Mouse (Mus musculus) c-Kit-positive CD71-positive TER-119-negative erythroid progenitor cells, embryonic 14.5 days (primary cell): ENCODE results near the gene Pde3a.

Experiments
- DNase-seq: peaks from one replicate; pipeline ENCODE4 v3.0.0-alpha.2; 2013; ENCODE audit warnings: low read depth

Pde3a gene

DNA sequence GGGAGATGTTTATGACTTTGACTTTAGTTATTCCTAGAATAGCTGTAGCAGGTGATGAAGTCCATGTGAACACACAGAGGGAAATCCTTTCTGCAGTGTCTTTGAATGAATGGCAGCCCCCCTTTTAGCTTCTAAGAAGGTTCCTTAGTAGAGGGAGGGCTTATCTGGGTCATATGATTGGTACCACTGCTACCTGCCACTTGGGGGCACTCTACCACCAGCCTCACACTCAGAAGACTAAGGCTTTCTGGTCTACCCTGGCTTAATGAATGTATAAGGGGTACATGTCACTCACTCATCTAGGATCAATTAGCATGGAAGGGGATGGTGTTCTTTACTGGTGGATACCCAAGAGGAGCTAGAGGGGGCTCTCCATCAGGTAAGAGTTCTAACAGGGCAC is 250.4 kb downstream of the Pde3a start:
- DNase-seq: no peak

- DNase-seq: no peak
Observed at GRCm38 (mm10) chr6:141501171-141501570, 252.1 kb downstream of the Pde3a start.

DNA sequence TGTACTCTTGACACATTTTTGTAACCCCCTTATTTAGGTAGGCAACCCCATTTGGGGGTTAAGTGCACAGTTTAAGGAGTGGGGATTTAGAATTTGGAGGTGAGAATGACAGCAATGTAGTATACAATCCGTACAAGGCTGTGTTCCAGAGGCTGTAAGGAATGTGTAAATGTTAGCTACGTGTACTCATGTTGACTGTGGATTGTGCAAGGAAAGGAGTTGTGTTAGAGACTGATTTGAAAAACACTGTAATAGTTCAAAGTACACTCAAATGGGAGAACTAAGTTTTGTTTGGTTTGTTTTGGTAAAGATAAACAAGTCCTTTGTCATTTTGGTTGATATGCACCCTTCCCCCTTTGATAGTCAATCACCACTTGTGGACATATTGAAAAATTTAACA is 273.5 kb downstream of the Pde3a start:
- DNase-seq: no peak

- no peak for DNase-seq
Observed at GRCm38 (mm10) chr6:141523747-141524640, 274.9 kb downstream of the Pde3a start, which contains the start of gene Slco1c1. Gene Slco1c1 (plus strand): TSS chr6:141524368.

DNA sequence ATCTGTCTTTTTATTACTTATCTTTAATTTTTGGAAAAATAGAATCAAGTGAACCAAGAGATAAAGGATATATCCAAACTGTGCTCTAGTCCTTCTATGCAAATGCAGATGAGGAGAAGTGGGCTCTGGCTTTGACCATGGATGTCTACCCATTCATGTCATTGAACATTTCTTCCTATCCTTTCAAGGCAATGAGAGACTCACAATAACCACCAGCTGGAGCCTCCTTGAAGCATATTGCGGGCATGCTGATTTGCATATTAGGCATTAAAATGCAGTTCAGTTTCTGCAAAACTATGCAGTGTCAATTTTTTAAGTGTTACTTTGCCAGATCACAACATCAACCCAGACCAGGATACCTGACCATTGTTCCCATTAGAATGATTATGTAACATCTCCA is 276.7 kb downstream of the Pde3a start:
- no peak for DNase-seq

- no peak for DNase-seq
Observed at GRCm38 (mm10) chr6:141530865-141531264, 281.8 kb downstream of the Pde3a start.

DNA sequence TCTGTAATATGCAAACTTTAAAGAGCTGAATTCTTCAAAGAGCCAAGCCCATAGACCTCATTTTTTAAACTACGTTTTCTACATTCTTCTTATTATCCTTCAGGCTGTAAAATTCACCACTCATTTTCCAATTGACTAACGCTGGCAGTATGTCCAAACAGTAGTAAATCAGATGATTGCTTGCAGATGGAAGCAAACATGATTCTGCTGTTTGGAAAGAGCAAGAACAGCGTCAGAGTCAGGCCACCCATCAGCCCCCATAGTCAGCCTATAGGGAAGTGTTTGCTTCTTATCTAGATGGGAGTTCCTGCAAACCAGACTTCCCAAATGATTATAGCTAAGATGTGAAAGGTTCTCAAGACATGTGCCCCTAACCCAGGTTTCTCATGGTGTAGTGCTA is 288.2 kb downstream of the Pde3a start:
- no peak for DNase-seq

DNA sequence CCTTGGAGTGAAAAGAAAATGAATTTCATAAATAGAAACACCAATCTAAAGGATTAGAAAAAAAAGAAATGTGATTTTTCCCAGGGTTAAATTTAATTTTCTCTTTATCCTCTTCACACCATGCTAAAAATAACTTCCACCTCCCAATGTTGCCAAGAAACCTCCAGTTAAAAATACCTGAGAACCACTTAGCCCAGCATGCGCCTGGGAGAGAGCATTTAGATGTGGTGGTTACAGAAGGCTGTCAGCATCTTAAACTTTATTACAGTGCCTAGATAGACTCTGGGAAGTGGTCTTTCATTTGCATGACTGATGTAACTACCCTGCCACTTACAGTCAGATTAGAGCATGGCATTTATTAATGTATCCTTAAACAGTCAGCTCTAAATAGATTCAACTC is 292.1 kb downstream of the Pde3a start:
- no peak for DNase-seq

DNA sequence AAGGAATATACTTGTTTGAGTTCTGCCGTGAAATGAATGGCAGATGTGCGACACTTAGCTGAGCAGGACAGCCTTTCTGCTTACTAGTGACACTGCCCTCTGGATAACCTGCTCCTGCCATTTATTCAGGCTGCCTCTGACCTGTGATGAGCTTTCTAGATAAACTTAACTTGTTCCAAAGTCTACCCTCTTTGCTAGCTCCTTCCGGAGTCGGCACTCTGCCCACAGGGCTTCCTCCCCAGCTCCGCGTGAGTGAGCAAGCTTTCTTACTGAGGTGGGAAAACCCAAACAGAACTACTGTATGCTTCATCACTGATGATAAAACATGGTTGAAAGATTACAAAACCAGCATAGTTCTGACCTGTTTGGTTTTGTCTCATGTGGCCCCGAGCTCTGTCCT is 294.3 kb downstream of the Pde3a start:
- DNase-seq: no peak
